Mouse (Mus musculus) gastrocnemius, adult 2 months (tissue): Measurements from ENCODE around the gene Ripor2. TPM values are rescaled to one million over a fixed set of nuclear protein-coding genes. Genes with fewer than 3 reads are reported as not detected.
A peak's percentile ranks its signal among the peaks of the same experiment; 100 is the strongest.

Experiments
- DNase-seq: peaks from one replicate; pipeline ENCODE4 v3.0.0; 2022
- H3K27ac ChIP-seq: fragments of 200-600 bp; 2 replicates; pipeline ENCODE4 v1.8.1; 2022; ENCODE audit warnings: mild to moderate bottlenecking
- H3K4me3 ChIP-seq: fragments of 200-600 bp; 2 replicates; pipeline ENCODE4 v1.8.1; 2022; ENCODE audit warnings: mild to moderate bottlenecking, moderate library complexity
- CTCF ChIP-seq: fragments of 200-600 bp; IDR thresholded peaks from 2 replicates; pipeline ENCODE4 v1.8.1; 2022; ENCODE audit warnings: antibody characterized with exemption, mild to moderate bottlenecking, moderate library complexity
- intact Hi-C: fragments of 180-260 bp; cut with DNase I; formaldehyde crosslinking; loops from one replicate; pipeline ENCODE4 v1.15.1; 2025
- total RNA-seq, 2 experiments: library from RNA; stranded (reverse); gene quantifications; 2 replicates each; pipeline ENCODE4 v1.2.3; 2021

Ripor2 gene
- total RNA-seq, 2 experiments from 2014 or later, result 3.7 to 6.1 TPM

DNA sequence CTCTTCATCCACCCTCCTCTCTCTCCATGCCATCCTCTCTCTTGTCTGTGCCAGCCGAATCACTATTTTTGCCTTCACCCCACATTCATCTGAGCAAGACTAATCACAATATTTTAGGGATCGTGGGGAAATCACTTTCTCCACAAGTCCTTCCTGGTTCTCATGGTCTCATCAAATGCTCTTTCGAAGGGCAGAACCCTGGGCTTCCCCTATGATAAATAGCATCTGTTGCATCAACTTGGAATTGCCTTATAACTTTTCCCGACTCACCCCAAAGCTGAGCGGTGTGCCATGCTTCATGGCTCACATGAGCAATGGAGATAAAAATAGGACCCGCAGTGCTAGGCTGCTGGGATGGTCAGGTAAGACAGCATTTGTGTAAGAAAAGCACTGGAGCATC lies 9.7 kb downstream of the Ripor2 start:
- Histone ChIP-seq H3K27ac (no peak overlapping the region), H3K4me3 (no peak overlapping the region)
- TF ChIP-seq CTCF, result no peak
- intact Hi-C loops, result no loop called here
- DNase-seq, result no peak

- no peak overlapping the region for H3K4me3 ChIP-seq
- no peak for TF ChIP-seq CTCF
- intact Hi-C loops, result no loop called here
- H3K27ac ChIP-seq, result no peak overlapping the region
- no peak for DNase-seq
Measured at GRCm38 (mm10) chr13:24594303-24594702, 12.3 kb downstream of the Ripor2 start.

GRCm38 (mm10) chr13:24599631-24600041 lies 17.6 kb downstream of the Ripor2 start:
- no peak overlapping the region for H3K4me3 ChIP-seq
- no peak for TF ChIP-seq CTCF
- DNase-seq, result no peak
- H3K27ac ChIP-seq, result no peak overlapping the region
- intact Hi-C loops, result no loop called here

DNA sequence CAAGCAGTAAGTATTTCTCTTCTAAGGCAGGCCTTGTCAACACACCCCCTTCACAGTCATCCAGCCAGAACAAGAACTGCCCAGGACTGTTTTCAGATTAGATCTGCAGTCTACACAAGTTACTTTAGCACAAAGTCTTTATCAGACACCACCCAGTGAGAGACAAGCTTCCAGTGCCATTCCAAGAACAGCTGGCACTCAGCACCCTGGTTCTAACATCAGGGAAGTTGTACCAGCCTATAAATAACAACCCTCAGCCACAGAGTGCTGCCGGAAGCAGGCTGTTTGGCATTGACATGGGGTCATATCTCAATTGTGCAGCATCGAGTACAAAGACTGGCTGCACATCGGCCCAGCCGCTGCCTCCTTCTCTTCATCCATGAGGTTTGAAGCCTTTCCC lies 21.0 kb downstream of the Ripor2 start:
- no peak for TF ChIP-seq CTCF
- DNase-seq, result peak; percentile 45
- Histone ChIP-seq H3K4me3 (peak overlapping the region; percentile 23; the same call in 1 of the 2 replicates), H3K27ac (peak overlapping the region; percentile 20; the same call in 1 of the 2 replicates)
- intact Hi-C loops, result no loop called here

DNA sequence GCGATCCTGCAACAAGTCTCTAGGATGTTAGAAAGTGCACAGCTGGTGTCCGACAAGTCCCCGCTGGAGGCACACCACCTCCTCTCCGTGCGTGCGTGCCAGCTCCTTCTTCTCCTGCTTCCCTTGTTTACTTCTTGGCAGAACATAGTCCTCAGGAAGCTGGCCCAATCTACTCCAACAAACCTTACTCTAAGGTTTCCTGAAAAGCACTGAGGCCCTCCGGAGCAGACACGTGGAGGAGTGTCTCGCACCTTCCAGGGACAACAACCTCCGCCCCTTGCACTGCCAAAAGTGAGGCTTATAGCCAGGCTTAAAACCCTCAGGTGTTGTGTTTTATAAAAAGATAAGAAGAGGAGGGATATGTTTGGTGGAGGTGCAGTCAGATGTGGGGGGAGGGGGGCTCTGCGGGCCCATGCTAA lies 21.6 kb downstream of the Ripor2 start:
- DNase-seq, result no peak
- Histone ChIP-seq H3K27ac (0 out of 2 replicates have a peak overlapping the region, but pooled peaks have one; percentile 20), H3K4me3 (peak overlapping the region; percentile 23)
- intact Hi-C loops, result no loop called here
- TF ChIP-seq CTCF, result no peak

DNA sequence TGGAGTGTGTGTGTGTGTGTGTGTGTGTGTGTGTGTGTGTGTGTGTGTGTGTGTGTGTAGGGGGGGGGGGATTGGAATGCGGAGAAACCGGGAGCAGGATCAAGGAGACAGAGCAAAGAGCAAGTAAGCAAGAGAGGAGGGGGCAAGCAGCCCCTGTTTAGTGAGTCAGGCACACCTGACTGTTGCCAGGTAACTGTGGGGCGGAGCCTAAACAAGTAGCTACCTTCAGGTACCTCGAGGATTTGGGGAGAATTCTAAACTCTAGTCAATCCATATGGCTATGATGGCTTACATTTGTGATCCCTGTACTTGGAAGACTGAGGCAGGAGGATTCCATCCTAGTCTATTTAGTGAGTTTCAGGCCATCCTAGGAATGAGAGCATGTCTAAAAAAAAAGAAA lies 22.1 kb downstream of the Ripor2 start:
- no peak overlapping the region for H3K27ac ChIP-seq
- intact Hi-C loops, result no loop called here
- no peak for TF ChIP-seq CTCF
- DNase-seq, result no peak
- no peak overlapping the region for H3K4me3 ChIP-seq

DNA sequence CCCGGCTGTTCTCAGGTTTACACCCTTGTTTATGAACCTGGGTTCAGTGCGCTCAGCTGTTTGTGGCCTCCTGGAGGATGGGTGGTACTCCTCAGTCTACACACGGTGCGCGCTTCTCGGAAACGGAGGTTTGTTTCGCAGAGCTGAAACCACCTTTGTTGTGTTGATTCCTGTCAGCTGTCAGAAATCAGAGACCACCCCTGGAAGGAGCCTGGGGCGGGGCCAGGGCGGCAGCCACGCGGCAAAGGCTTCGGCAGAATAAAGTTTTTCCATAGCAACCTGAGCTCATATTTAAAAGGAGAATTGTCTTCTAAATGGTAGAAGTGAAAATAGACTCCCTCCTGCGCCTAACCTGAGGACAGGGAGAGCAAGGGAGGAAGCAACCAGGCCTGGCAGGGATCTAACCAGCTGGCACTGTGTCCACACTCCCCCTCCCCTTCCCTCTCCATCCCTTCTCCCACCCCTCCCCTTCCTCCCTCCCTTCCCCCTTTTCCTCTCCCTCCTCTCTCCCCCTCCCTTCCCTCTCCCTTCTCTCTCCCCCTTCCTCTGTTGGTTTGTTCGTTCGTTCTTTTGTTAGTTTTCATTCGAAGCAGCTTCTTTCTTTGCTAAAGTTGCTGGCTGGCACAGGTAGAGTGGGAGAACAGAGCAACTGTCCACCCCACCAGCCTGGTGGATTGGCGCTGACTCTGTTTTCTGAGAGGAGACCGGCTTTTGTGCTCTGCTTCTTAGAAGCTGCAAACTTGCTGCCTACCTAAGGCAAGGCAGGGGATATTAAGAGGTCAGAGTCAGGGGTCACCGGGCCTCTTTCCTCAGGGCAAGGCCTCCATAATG lies 23.0 kb downstream of the Ripor2 start:
- TF ChIP-seq CTCF, result no peak
- intact Hi-C loops, result no loop called here
- DNase-seq, result no peak
- peak overlapping the region; percentile 38 for H3K4me3 ChIP-seq
- no peak overlapping the region for H3K27ac ChIP-seq

DNA sequence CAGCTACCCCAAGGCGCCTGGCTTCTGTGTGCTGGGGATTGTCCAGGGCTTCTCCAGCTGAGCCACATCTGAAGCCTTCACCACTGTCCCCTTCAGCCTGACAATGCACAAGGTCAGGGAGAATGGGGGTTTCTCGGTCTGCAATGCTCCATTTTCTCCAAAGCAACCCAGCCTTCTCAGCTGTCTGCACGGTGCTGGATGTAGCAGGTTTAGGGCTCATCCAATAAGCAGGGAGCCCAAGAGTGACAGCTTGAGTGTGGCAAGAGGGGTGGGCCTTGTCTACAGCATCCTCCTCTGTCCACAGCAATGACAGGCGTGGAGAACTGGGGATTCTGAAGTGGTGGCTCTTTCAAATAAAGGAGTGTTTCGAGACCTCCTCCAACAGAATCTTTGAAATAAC lies 23.8 kb downstream of the Ripor2 start:
- no peak for TF ChIP-seq CTCF
- no peak overlapping the region for H3K27ac ChIP-seq
- intact Hi-C loops, result no loop called here
- no peak for DNase-seq
- H3K4me3 ChIP-seq, result no peak overlapping the region

DNA sequence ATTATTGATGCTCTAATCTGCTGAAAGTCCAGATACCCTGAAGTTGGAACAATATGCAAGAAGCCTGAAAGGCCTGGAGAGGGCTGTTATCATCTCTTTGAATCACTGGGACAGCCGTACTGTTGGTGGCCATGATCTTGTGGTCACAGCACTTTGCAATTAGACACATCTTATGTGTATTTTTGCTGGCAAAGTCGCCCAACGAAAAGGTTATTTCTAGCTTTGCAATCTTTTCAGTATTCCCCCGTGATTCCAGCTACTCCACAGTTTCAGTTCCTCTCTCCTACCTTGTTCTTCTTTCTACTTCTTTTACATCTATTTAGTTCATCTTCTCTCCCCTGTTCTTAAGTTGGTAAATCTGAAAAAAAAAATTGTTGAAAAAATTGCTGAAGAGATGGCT lies 26.0 kb downstream of the Ripor2 start:
- intact Hi-C loops, result no loop called here
- Histone ChIP-seq H3K4me3 (no peak overlapping the region), H3K27ac (no peak overlapping the region)
- TF ChIP-seq CTCF, result no peak
- DNase-seq, result no peak

- intact Hi-C loops, result no loop called here
- H3K4me3 ChIP-seq, result no peak overlapping the region
- no peak for DNase-seq
- TF ChIP-seq CTCF, result no peak
- H3K27ac ChIP-seq, result no peak overlapping the region
Measured at GRCm38 (mm10) chr13:24608709-24609108, 26.7 kb downstream of the Ripor2 start.

- no peak for DNase-seq
- Histone ChIP-seq H3K4me3 (no peak overlapping the region), H3K27ac (no peak overlapping the region)
- intact Hi-C loops, result no loop called here
- TF ChIP-seq CTCF, result no peak
Measured at GRCm38 (mm10) chr13:24610883-24611282, 28.9 kb downstream of the Ripor2 start.

DNA sequence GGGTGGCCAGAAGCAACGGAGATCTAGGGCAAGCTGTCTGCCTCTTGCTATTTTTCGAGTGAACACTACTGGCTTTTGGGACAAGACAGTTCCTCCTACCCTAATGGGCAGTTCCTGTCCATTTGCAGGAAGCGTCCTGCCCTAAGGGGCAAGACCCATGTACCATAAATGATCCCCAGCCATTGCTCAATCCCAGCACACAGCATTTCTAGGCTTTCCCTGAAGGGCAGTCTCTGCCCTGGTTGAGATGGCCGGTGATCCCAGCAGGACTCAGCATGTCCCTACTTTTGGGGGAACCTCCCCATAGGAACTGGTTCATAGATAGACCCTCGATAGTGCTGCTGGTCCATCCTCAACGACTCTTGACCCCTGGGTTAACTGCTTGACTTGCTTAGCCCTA lies 31.0 kb downstream of the Ripor2 start:
- intact Hi-C loops, result no loop called here
- no peak for DNase-seq
- no peak overlapping the region for H3K4me3 ChIP-seq
- TF ChIP-seq CTCF, result no peak
- H3K27ac ChIP-seq, result no peak overlapping the region

DNA sequence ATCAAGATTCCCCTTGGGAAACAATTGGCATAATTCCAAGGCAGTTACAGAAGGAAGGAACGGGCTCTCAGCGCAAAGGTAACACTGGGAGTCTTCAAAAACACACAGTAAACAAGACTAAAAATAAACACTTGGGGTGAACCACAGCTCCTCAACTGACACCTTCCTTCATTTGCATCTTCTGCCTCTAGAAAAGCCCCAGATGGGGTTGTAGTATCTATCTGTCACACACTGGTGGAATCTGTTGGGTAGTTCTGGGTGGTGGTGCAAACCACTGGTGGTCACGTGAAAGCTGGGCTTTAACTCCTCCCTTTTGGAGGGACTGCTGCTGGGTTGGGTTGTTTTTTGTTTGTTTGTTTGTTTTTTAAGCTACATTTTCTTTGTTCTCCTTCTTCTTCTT lies 31.4 kb downstream of the Ripor2 start:
- intact Hi-C loops, result no loop called here
- Histone ChIP-seq H3K27ac (no peak overlapping the region), H3K4me3 (no peak overlapping the region)
- TF ChIP-seq CTCF, result no peak
- no peak for DNase-seq
